In the genomic region with DNA sequence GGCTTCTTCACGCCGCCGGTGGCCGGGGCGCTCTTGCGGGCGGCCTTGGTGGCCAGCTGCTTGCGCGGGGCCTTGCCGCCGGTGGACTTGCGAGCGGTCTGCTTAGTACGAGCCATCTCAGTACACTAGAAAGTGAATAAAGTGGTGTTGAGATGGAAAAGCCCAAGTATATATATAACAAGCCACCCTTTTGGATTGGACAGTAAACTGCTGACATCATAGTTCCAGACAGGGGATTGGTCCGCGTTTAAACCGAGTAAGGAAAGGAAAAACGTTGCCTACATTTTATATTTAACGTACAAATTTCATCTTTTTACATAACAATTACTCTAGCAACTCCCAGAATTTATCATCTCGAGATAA, we compare ENCODE assay signal across 8 mouse cellular contexts. TPM values are rescaled to one million over a fixed set of nuclear protein-coding genes. Genes with fewer than 3 reads are reported as not detected.
A peak's percentile ranks its signal among the peaks of the same experiment; 100 is the strongest.
DNase-seq lines count a peak whose midpoint lies in the region; ATAC-seq and TF ChIP-seq lines count a peak whose summit lies in the region.

Gene Hist1h3i, minus strand, starts transcription at position 116 of the 363 bp plus-strand sequence.

- peaks cover 2% of the 10 kb centered on the region for H3K4me1 ChIP-seq in ES-Bruce4 (ENCODE audit: control insufficient read depth, insufficient read depth, low read length)
- H3K4me1 ChIP-seq in heart, embryonic 11.5 days (ENCODE audit: control insufficient read depth, insufficient read depth, low read length) = peaks cover 13% of the 10 kb centered on the region; the same call in 1 of the 2 replicates
- no peaks in the 10 kb centered on the region for H3K4me1 ChIP-seq in kidney, postnatal 0 days (replicated peaks; ENCODE audit: insufficient read depth, low read length)
- peaks cover 8% of the 10 kb centered on the region for H3K4me1 ChIP-seq in liver, adult 2 months (ENCODE audit: control insufficient read depth, insufficient read depth, low read length)
- H3K4me1 ChIP-seq in stomach, postnatal 0 days (replicated peaks; ENCODE audit: control insufficient read depth, insufficient read depth) = no peaks in the 10 kb centered on the region

- no peak for TF ChIP-seq CTCF in ES-Bruce4 (IDR thresholded peaks at IDR 0.05; ENCODE audit: low read depth, low read length)
- no peak for TF ChIP-seq CTCF in kidney, postnatal 0 days (IDR thresholded peaks at IDR 0.05; ENCODE audit: low read depth)
- TF ChIP-seq CTCF in liver, adult 2 months (IDR thresholded peaks at IDR 0.05; ENCODE audit: low read depth, low read length) = no peak
- no peak for TF ChIP-seq CTCF in stomach, postnatal 0 days (IDR thresholded peaks at IDR 0.05; ENCODE audit: low read depth)

- peak; percentile 27 for ATAC-seq in erythroblast, adult 5-6 weeks (replicated peaks; ENCODE audit: low FRiP score, poor library complexity, severe bottlenecking)
- ATAC-seq in heart, embryonic 11.5 days (replicated peaks; ENCODE audit: insufficient number of reproducible peaks, low FRiP score, low TSS enrichment) = peak; percentile 64
- ATAC-seq in kidney, postnatal 0 days (replicated peaks; ENCODE audit: low FRiP score, low read depth) = peak; percentile 62
- ATAC-seq in monocyte, adult 5-6 weeks (replicated peaks; ENCODE audit: insufficient number of reproducible peaks, low FRiP score, low TSS enrichment, poor library complexity, severe bottlenecking) = peak; percentile 67; the same call in 1 of the 2 replicates
- peak; percentile 66 for ATAC-seq in stomach, postnatal 0 days (ENCODE audit: low FRiP score, low TSS enrichment)

- H3K9ac ChIP-seq in ES-Bruce4 (ENCODE audit: low read depth, poor library complexity, severe bottlenecking) = peak within 1 kb of the TSS; percentile 79
- H3K9ac ChIP-seq in heart, embryonic 11.5 days (ENCODE audit: low read depth, low read length) = peak within 1 kb of the TSS; percentile 76
- H3K9ac ChIP-seq in kidney, postnatal 0 days (ENCODE audit: low read depth, low read length) = peak within 1 kb of the TSS; percentile 61
- no peak within 1 kb of the TSS for H3K9ac ChIP-seq in liver, adult 2 months (ENCODE audit: low read depth, low read length)
- H3K9ac ChIP-seq in stomach, postnatal 0 days (ENCODE audit: low read length) = peak within 1 kb of the TSS; percentile 54

- no peaks in the 10 kb centered on the region for H3K36me3 ChIP-seq in ES-Bruce4 (ENCODE audit: control insufficient read depth, insufficient read depth, low read length, poor library complexity, severe bottlenecking)
- H3K36me3 ChIP-seq in heart, embryonic 11.5 days (ENCODE audit: control insufficient read depth, insufficient read depth, low read length) = no peaks in the 10 kb centered on the region
- no peaks in the 10 kb centered on the region for H3K36me3 ChIP-seq in kidney, postnatal 0 days (ENCODE audit: insufficient read depth, low read length)
- H3K36me3 ChIP-seq in liver, adult 2 months (ENCODE audit: control insufficient read depth, insufficient read depth, low read length) = no peaks in the 10 kb centered on the region
- no peaks in the 10 kb centered on the region for H3K36me3 ChIP-seq in stomach, postnatal 0 days (ENCODE audit: control insufficient read depth, insufficient read depth, low read length)

- H3K79me2 ChIP-seq in liver, adult 2 months (ENCODE audit: control insufficient read depth, insufficient read depth, low read length) = no peaks in the 10 kb centered on the region

- TF ChIP-seq POLR2A in ES-Bruce4 (IDR thresholded peaks at IDR 0.05; ENCODE audit: insufficient read depth, low read length) = no peak
- TF ChIP-seq POLR2A in liver, adult 2 months (IDR thresholded peaks at IDR 0.05; ENCODE audit: extremely low read depth, insufficient read depth, low read length) = 0 out of 2 replicates have a peak, but pooled peaks have one; percentile 6

- peak within 1 kb of the TSS; percentile 91 for H3K4me3 ChIP-seq in ES-Bruce4 (ENCODE audit: low read depth, low read length)
- peak within 1 kb of the TSS; percentile 39 for H3K4me3 ChIP-seq in heart, embryonic 11.5 days (ENCODE audit: low read depth, low read length)
- peak within 1 kb of the TSS; percentile 35 for H3K4me3 ChIP-seq in kidney, postnatal 0 days (replicated peaks; ENCODE audit: low read depth, low read length)
- peak within 1 kb of the TSS; percentile 56; the same call in 1 of the 2 replicates for H3K4me3 ChIP-seq in liver, adult 2 months (ENCODE audit: insufficient read depth, low read depth, low read length)
- H3K4me3 ChIP-seq in stomach, postnatal 0 days (ENCODE audit: low read depth, low read length) = peak within 1 kb of the TSS; percentile 33

- peak within 1 kb of the TSS; percentile 89 for H3K27ac ChIP-seq in ES-Bruce4 (ENCODE audit: insufficient read depth, low read length)
- H3K27ac ChIP-seq in heart, embryonic 11.5 days (ENCODE audit: low read depth, low read length) = peak within 1 kb of the TSS; percentile 87
- peak within 1 kb of the TSS; percentile 78 for H3K27ac ChIP-seq in kidney, postnatal 0 days
- no peak within 1 kb of the TSS for H3K27ac ChIP-seq in liver, adult 2 months (replicated peaks; ENCODE audit: insufficient read depth, low read depth, low read length)
- peak within 1 kb of the TSS; percentile 83 for H3K27ac ChIP-seq in stomach, postnatal 0 days (replicated peaks)

- WGBS in heart, embryonic 11.5 days (ENCODE audit: insufficient replicate concordance) = 0% methylated on average over 13 of the region's 20 CpGs
- under 1% methylated on average over 13 of the region's 20 CpGs for WGBS in kidney, postnatal 0 days
- WGBS in liver, adult 2 months = under 1% methylated on average over 17 of the region's 20 CpGs
- under 1% methylated on average over 13 of the region's 20 CpGs for WGBS in stomach, postnatal 0 days

- no peaks in the 10 kb centered on the region for H3K9me3 ChIP-seq in ES-Bruce4 (replicated peaks; ENCODE audit: control insufficient read depth, insufficient read depth, low read length, poor library complexity, severe bottlenecking)
- no peaks in the 10 kb centered on the region for H3K9me3 ChIP-seq in heart, embryonic 11.5 days (replicated peaks; ENCODE audit: control insufficient read depth, low read length)
- no peaks in the 10 kb centered on the region for H3K9me3 ChIP-seq in kidney, postnatal 0 days (replicated peaks; ENCODE audit: low read length)
- H3K9me3 ChIP-seq in stomach, postnatal 0 days (ENCODE audit: control insufficient read depth, low read length) = no peaks in the 10 kb centered on the region

- no peak for TF ChIP-seq EP300 in ES-Bruce4 (IDR thresholded peaks at IDR 0.05; ENCODE audit: insufficient read depth, low read depth, low read length)
- no peak for TF ChIP-seq EP300 in stomach, postnatal 0 days (optimal IDR thresholded peaks at IDR 0.05)

- H3K4me2 ChIP-seq in heart, embryonic 11.5 days = peak within 1 kb of the TSS; percentile 75
- H3K4me2 ChIP-seq in kidney, postnatal 0 days (ENCODE audit: low read length) = peak within 1 kb of the TSS; percentile 62
- peak within 1 kb of the TSS; percentile 54 for H3K4me2 ChIP-seq in stomach, postnatal 0 days (replicated peaks; ENCODE audit: low read depth)

- no peaks in the 10 kb centered on the region for H3K27me3 ChIP-seq in ES-Bruce4 (ENCODE audit: control insufficient read depth, insufficient read depth, low read length, poor library complexity, severe bottlenecking)
- no peaks in the 10 kb centered on the region for H3K27me3 ChIP-seq in heart, embryonic 11.5 days (ENCODE audit: control insufficient read depth, insufficient read depth, low read length)
- no peaks in the 10 kb centered on the region for H3K27me3 ChIP-seq in kidney, postnatal 0 days (ENCODE audit: insufficient read depth, low read length)
- H3K27me3 ChIP-seq in liver, adult 2 months (ENCODE audit: control insufficient read depth, insufficient read depth, low read length) = no peaks in the 10 kb centered on the region
- H3K27me3 ChIP-seq in stomach, postnatal 0 days (ENCODE audit: control insufficient read depth, insufficient read depth, low read length) = no peaks in the 10 kb centered on the region

- peak; percentile 96 for DNase-seq in brain, adult 2 months (ENCODE audit: low read depth, low spot score)
- peak; percentile 97 for DNase-seq in kidney, postnatal 0 days (ENCODE audit: low spot score)
- peak; percentile 70 for DNase-seq in liver, adult 2 months (ENCODE audit: extremely low read depth, low read depth, low spot score)
- DNase-seq in stomach, postnatal 0 days (ENCODE audit: low spot score) = peak; percentile 52

RNA-seq across cellular contexts. Expression of gene Hist1h3i, which starts in this region (rescaled TPM):
- not detected in 2 replicates for polyA plus RNA-seq in ES-Bruce4 (2011; ENCODE audit: insufficient read depth, insufficient read length, low read depth, missing spikeins)
- total RNA-seq in erythroblast, adult 5-6 weeks (2015; ENCODE audit: low replicate concordance) = 143 and 204 TPM in 2 replicates
- total RNA-seq in erythroblast, adult 5-6 weeks (2017; ENCODE audit: low replicate concordance) = 142 and 186 TPM in 2 replicates
- 107 and 123 TPM in 2 replicates for polyA plus RNA-seq in heart, embryonic 11.5 days (2014; fragmentation: Nextera tagmentation; extraction: Ambion mirVana)
- 66.0 and 72.0 TPM in 2 replicates for polyA plus RNA-seq in kidney, postnatal 0 days (2015; fragmentation: Nextera tagmentation; extraction: Ambion mirVana)
- 26.6 and 38.0 TPM in 2 replicates for total RNA-seq in liver, adult 2 months (2014; rRNA removed)
- polyA plus RNA-seq in liver, adult 2 months (2012; rRNA removed) = 4.1 and 5.4 TPM in 2 replicates
- 8.6 to 11.4 TPM in 2 of 3 replicates, not detected in the other for total RNA-seq in monocyte, adult 5-6 weeks (2017)
- 31.2 and 44.3 TPM in 2 replicates for polyA plus RNA-seq in stomach, postnatal 0 days (2015; fragmentation: Nextera tagmentation; extraction: Ambion mirVana)

Comparison
In these comparisons a context has a peak if more than half of its experiments do, and no peak if none do; other contexts are left out.
1. H3K4me3 ChIP-seq: peak in every context shown above with its lines; median percentile 91 in ES-Bruce4; 56 in liver, adult 2 months; 39 in heart, embryonic 11.5 days; 35 in kidney, postnatal 0 days; 33 in stomach, postnatal 0 days.